Mouse (Mus musculus) kidney, postnatal 0 days (tissue): ENCODE measurements around the gene Igfbp2. TPM values are rescaled to one million over a fixed set of nuclear protein-coding genes. Genes with fewer than 3 reads are reported as not detected.

ENCODE experiments used
- ATAC-seq: fragments of 200-750 bp; cut with Nextera tagmentation; replicated peaks from 2 replicates; pipeline ENCODE4 v1.8.0; 2017; ENCODE audit warnings: low read depth, moderate number of reproducible peaks, moderate TSS enrichment, moderate library complexity; ENCODE audit not compliant: low FRiP score
- DNase-seq: peaks from one replicate; pipeline ENCODE4 v3.0.0-alpha.2; 2016; ENCODE audit warnings: low spot score
- H3K27ac ChIP-seq: fragments of 300-500 bp; sonication (generic); 2 replicates; pipeline ENCODE4 v1.5.1; 2014; ENCODE audit warnings: mild to moderate bottlenecking
- H3K27me3 ChIP-seq: fragments of 300-500 bp; sonication (generic); 2 replicates; pipeline ENCODE4 v1.6.1; 2014; ENCODE audit warnings: low read length, mixed read lengths; ENCODE audit not compliant: insufficient read depth
- H3K36me3 ChIP-seq: fragments of 300-500 bp; sonication (generic); 2 replicates; pipeline ENCODE4 v1.6.1; 2014; ENCODE audit warnings: low read length, mixed read lengths; ENCODE audit not compliant: insufficient read depth
- H3K4me1 ChIP-seq: fragments of 300-500 bp; sonication (generic); replicated peaks from 2 replicates; pipeline ENCODE4 v1.6.1; 2014; ENCODE audit warnings: antibody characterized with exemption, low read length, mixed read lengths; ENCODE audit not compliant: insufficient read depth
- H3K4me2 ChIP-seq: fragments of 300-500 bp; sonication (generic); 2 replicates; pipeline ENCODE4 v1.6.1; 2014; ENCODE audit warnings: mild to moderate bottlenecking, low read length, moderate library complexity, mixed read lengths
- H3K4me3 ChIP-seq: fragments of 300-500 bp; sonication (generic); replicated peaks from 2 replicates; pipeline ENCODE4 v1.5.1; 2014; ENCODE audit warnings: low read depth, low read length
- H3K9ac ChIP-seq: fragments of 300-500 bp; sonication (generic); 2 replicates; pipeline ENCODE4 v1.6.1; 2014; ENCODE audit warnings: low read depth, low read length
- H3K9me3 ChIP-seq: fragments of 300-500 bp; sonication (generic); replicated peaks from 2 replicates; pipeline ENCODE4 v1.6.1; 2016; ENCODE audit warnings: low read length, inconsistent platforms, mixed read lengths
- CTCF ChIP-seq: IDR thresholded peaks from 2 replicates; pipeline ENCODE4 v1.5.1; 2016; ENCODE audit warnings: antibody characterized with exemption, low read depth, mild to moderate bottlenecking, moderate library complexity
- WGBS: fragments of 180-500 bp; shearing (Covaris S2); extraction: QIAGEN DNeasy Blood & Tissue Kit; methylation state at CpG from one replicate; pipeline ENCODE4 v1.1.7; 2014; 5-methylcytosine and 5-hydroxymethylcytosine counted together
- polyA plus RNA-seq: library from polyadenylated mRNA; unstranded; fragments of >200 nt; fragmentation: Nextera tagmentation; extraction: Ambion mirVana; gene quantifications from 2 replicates; pipeline ENCODE4 v1.2.1, GENCODE M21; 2015

Gene Igfbp2
- polyA plus RNA-seq, 1 experiment from 2014 or later = 123 TPM

DNA sequence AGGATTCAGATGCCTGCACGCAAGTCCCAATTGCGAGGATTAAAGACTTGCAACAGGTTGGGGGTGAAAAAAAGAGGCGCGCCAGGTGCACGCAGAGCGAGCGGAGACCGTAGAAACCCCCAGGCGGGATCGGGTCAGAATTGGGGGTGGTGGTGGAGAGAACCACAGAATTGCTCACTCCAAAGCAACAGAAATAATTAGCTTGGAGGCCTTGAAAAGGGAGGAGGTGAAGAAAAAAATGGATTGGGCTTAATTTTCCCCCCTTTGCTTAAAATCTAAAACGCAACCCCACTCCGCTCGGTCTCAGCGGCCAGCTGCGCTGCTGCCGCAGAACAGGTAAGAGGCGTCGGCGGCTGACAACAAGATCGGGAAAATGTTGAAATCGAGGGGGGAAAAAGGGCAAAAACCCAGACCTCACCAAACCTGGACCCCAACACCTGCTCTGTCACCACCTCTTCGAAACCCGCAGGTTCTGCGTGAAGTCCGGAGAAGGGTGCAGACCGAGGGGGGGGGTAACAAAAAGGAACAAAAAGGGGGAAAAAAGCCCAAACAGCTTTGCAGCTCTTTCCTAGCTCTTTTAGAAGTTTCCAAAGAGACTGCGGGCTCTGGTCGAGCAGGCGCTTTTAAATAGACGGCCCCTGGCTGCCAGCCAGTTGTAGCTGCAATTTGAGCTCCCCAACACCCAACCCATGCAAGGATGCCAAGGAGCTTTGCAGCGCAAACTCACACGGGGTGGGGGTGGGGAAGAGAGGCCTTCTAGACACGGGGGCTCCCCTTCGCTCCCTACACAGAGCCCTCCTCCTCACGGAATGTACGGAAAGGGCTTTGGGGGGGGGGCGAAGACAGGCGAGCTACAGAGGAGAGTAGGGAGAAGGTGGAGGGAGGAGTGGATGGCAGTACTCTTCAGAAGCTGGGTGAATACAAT, 50.2 kb downstream of the Igfbp2 start, which contains the start of gene Igfbp5:
TSS of gene Igfbp5 (minus strand) at position 598 of the 925 bp plus-strand sequence.
- peaks cover 15% of the 10 kb centered on the region for H3K4me1 ChIP-seq
- H3K4me2 ChIP-seq = peak within 1 kb of the TSS; percentile 91
- H3K27ac ChIP-seq = peak within 1 kb of the TSS; percentile 86
- no peaks in the 10 kb centered on the region for H3K9me3 ChIP-seq
- DNase-seq (peak; percentile 92), ATAC-seq (peak; percentile 12; the same call in 1 of the 2 replicates)
- H3K4me3 ChIP-seq = peak within 1 kb of the TSS; percentile 65
- H3K9ac ChIP-seq = peak within 1 kb of the TSS; percentile 77
- no peak; the same call in 1 of the 2 replicates for TF ChIP-seq CTCF
- under 1% methylated on average over 38 of the region's 38 CpGs for WGBS
- H3K27me3 ChIP-seq = no peaks in the 10 kb centered on the region
- no peaks in the 10 kb centered on the region for H3K36me3 ChIP-seq

DNA sequence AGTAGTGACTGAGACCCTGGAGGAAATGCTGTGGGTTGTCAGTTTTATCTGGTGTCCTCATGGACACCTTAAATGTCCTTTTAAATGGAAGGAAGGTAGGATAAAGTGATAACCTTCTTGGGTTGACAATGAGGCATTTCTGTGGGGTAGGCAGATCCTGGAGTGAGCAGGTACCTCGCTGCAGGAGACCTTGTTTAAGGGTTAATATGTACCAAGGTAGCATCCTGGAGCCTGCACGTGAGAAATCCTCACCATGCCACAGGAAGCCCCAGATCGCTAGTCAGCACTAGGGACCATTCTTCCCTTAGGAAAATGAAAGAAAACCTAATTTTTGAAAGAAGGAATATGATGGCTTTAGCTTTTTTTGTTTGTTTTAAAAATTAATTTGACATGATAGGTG, 51.4 kb downstream of the Igfbp2 start:
- Histone ChIP-seq H3K4me3 (no peak overlapping the region), H3K4me2 (peak overlapping the region; percentile 91; the same call in 1 of the 2 replicates), H3K27me3 (no peaks in the 10 kb centered on the region), H3K9ac (no peak overlapping the region), H3K36me3 (no peaks in the 10 kb centered on the region), H3K27ac (no peak overlapping the region), H3K9me3 (no peaks in the 10 kb centered on the region), H3K4me1 (peaks cover 13% of the 10 kb centered on the region)
- 8% methylated on average over 3 of the region's 3 CpGs for WGBS
- ATAC-seq (no peak), DNase-seq (no peak)
- no peak for TF ChIP-seq CTCF

DNA sequence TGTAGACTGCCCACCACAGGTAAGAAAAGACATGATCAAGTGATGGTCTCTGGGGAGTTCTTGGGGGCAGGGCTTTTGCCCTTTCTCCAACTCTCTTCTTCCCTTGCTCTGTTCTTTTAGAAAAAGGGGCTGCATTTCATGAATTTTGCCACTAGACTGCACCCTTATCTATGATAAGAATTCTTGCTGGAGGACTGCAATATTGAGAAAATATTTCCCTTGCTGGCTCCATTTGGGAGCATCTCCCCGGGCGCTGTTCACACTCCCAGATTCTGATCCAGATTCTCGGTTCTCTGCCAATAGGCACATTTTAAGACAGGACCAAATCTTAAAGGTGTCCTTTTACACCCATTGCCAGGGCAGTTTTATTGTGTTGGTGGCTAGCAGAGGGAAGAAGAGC, 51.8 kb downstream of the Igfbp2 start:
- H3K4me2 ChIP-seq = 0 out of 2 replicates have a peak overlapping the region, but pooled peaks have one; percentile 91
- no peaks in the 10 kb centered on the region for H3K27me3 ChIP-seq
- H3K4me3 ChIP-seq = no peak overlapping the region
- WGBS = 28% methylated on average over 3 of the region's 3 CpGs
- no peak overlapping the region for H3K9ac ChIP-seq
- DNase-seq = peak; percentile 79
- H3K4me1 ChIP-seq = peaks cover 10% of the 10 kb centered on the region
- no peaks in the 10 kb centered on the region for H3K36me3 ChIP-seq
- H3K27ac ChIP-seq = no peak overlapping the region
- no peaks in the 10 kb centered on the region for H3K9me3 ChIP-seq
- peak; percentile 60 for TF ChIP-seq CTCF
- ATAC-seq = no peak

DNA sequence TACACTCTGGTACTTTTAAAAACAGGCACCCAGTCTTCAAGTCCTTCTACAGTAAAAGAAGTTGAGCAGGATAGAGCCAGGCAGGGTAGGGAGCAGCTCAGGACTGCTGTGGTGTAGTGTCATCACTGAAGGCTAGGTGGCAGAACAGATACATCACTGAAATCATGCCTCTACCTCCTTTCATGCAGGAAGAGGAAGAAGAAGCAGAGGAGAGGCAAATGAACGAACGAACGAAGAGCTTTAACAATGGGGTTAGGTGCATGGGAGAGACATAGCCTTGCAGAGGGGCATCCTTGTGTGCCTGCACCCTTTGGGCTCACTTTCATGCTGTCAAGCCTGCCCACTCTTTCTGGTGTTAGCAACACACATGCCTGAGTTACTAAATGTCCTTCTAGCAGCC, 53.6 kb downstream of the Igfbp2 start:
- TF ChIP-seq CTCF = peak; percentile 89
- ATAC-seq = peak; percentile 34; the same call in 1 of the 2 replicates
- Histone ChIP-seq H3K27ac (no peak overlapping the region), H3K36me3 (no peaks in the 10 kb centered on the region), H3K9ac (no peak overlapping the region), H3K4me2 (peak overlapping the region; percentile 38), H3K4me3 (no peak overlapping the region), H3K27me3 (no peaks in the 10 kb centered on the region), H3K9me3 (no peaks in the 10 kb centered on the region), H3K4me1 (peaks cover 10% of the 10 kb centered on the region)
- DNase-seq = peak; percentile 93
- WGBS = 6% methylated on average over 3 of the region's 3 CpGs

DNA sequence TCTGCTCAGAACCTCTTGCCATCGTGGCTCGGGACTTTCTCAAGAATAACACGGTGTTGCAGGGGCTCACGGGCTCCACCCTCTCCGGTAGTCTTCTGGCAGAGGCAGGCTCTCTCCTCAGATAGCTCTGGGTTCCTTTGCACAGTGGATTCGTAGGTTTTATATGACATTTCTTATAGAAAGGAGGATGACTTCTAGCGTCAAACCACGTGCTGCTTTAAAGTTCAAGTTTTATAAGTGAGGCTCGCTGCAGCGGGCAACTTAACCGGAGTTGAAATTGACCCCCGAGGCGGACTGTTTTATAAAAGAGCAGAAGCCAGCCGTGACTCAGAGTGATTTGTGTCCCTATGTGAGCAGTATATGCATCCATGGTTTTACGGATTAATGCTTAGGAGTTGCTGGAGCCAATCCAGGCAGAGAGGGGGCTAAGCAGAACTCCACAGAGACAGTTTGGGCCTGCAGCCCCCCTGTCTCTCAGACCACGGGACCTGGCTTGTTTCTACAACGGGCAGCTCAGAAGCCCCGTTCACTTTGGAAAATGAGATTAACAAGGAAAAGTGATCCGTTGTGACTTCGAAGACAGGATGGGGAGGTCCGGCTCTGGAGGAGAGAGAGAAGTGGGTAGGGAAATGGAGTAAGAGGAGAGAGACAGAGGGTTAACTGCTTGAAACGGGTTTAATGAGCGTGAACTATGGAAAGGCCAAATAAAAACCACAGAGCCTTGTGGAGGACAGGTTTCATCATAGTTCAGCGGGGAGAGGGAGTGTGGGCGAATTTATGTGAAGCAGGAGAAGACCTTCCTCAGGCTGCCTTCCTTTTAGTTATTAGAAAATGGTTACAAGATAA, 54.4 kb downstream of the Igfbp2 start:
- H3K27me3 ChIP-seq = no peaks in the 10 kb centered on the region
- no peak for TF ChIP-seq CTCF
- 0 out of 2 replicates have a peak overlapping the region, but pooled peaks have one; percentile 47 for H3K27ac ChIP-seq
- peaks cover 10% of the 10 kb centered on the region for H3K4me1 ChIP-seq
- no peaks in the 10 kb centered on the region for H3K9me3 ChIP-seq
- peak overlapping the region; percentile 38 for H3K4me2 ChIP-seq
- H3K4me3 ChIP-seq = 0 out of 2 replicates have a peak overlapping the region, but pooled peaks have one; percentile 3
- DNase-seq (peak; percentile 72), ATAC-seq (no peak)
- 13% methylated on average over 25 of the region's 25 CpGs for WGBS
- H3K36me3 ChIP-seq = no peaks in the 10 kb centered on the region
- H3K9ac ChIP-seq = no peak overlapping the region

GRCm38 (mm10) chr1:72879319-72879634, 55.0 kb downstream of the Igfbp2 start:
- Histone ChIP-seq H3K4me1 (peaks cover 10% of the 10 kb centered on the region), H3K36me3 (no peaks in the 10 kb centered on the region), H3K4me2 (no peak overlapping the region), H3K27me3 (no peaks in the 10 kb centered on the region), H3K27ac (no peak overlapping the region), H3K9ac (no peak overlapping the region), H3K9me3 (no peaks in the 10 kb centered on the region), H3K4me3 (no peak overlapping the region)
- DNase-seq (peak; percentile 70), ATAC-seq (no peak)
- peak; percentile 68 for TF ChIP-seq CTCF
- WGBS = 44% methylated on average over 4 of the region's 4 CpGs
